13 mouse cellular contexts compared by ENCODE assay signal in the genomic region with DNA sequence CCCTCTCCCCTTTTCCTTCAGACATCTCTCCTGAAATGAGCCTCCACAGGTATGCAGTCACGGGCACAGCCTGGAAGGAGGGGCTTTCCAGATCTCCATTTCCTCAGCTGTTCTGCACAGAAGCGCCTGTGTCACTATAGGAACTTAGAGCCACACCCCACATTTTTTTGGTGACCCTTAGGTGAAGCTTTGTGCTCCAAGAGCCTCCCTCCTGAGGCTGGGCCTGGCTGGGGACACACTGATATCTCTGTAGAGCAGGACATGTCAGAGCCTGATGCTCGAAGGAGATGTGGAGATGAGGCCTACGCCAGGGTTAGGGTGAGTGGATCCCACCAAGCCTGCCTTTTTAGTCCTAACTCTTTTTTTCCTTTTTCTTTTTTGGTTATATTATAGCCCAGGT. TPM values are rescaled to one million over a fixed set of nuclear protein-coding genes. Genes with fewer than 3 reads are reported as not detected.
DNase-seq lines count a peak whose midpoint lies in the region; ATAC-seq lines count a peak whose summit lies in the region.
"Had no signal": no experiment of that assay in that cellular context is flagged by ENCODE, and none has a peak within 500 bp of the region (broad histone marks: within the 10 kb centered on the region; RNA-seq: fewer than 3 reads in every experiment).

No protein-coding gene starts in this region.

- 60% methylated on average over 4 of the region's 4 CpGs for WGBS in heart, embryonic 11.5 days (ENCODE audit: insufficient replicate concordance)
- WGBS in intestine, embryonic 16.5 days: 63% methylated on average over 4 of the region's 4 CpGs

- H3K4me1 ChIP-seq in heart, embryonic 11.5 days (ENCODE audit: control insufficient read depth, insufficient read depth, low read length): peaks cover 4% of the 10 kb centered on the region; the same call in 1 of the 2 replicates
- peaks cover 19% of the 10 kb centered on the region for H3K4me1 ChIP-seq in intestine, embryonic 16.5 days (ENCODE audit: control insufficient read depth, insufficient read depth, low read length)
- H3K4me1 ChIP-seq: limb, embryonic 10.5 days had no signal

- peak overlapping the region; percentile 85 for H3K27ac ChIP-seq in heart, embryonic 11.5 days (ENCODE audit: low read depth, low read length)
- no peak overlapping the region for H3K27ac ChIP-seq in intestine, embryonic 16.5 days (ENCODE audit: low read length)
- H3K27ac ChIP-seq: limb, embryonic 10.5 days had no signal

- intact Hi-C loops in heart, postnatal 10 days (cut with DNase I): no loop called here

- DNase-seq in heart, postnatal 10 days: no peak
- peak; percentile 50 for DNase-seq in ZHBTc4 (ENCODE audit: low read depth, low spot score)
- peak; percentile 29 to 40 for DNase-seq in spleen, postnatal 14 days (ENCODE audit: low spot score in 2 of 2)
- DNase-seq in right cerebral cortex, adult 18-20 months: no peak
- DNase-seq in layer of hippocampus, adult 9-10 months (ENCODE audit: low spot score): no peak
- DNase-seq in adrenal gland, postnatal 10 days: no peak
- DNase-seq: cerebellum, adult 8-10 months; gastrocnemius, postnatal 10 days; retina, postnatal 1 day had no signal

- no peak overlapping the region; the same call in 1 of the 2 replicates for H3K4me2 ChIP-seq in heart, embryonic 11.5 days
- no peak overlapping the region for H3K4me2 ChIP-seq in intestine, embryonic 16.5 days (ENCODE audit: low read depth, low read length)

- ATAC-seq in heart, embryonic 11.5 days (replicated peaks; ENCODE audit: insufficient number of reproducible peaks, low FRiP score, low TSS enrichment): peak; percentile 84
- peak; percentile 24; the same call in 1 of the 2 replicates for ATAC-seq in intestine, embryonic 16.5 days
- ATAC-seq: inflammation-experienced regulatory T-cells, adult 6 months had no signal

- no peaks in the 10 kb centered on the region for H3K27me3 ChIP-seq in heart, embryonic 11.5 days (ENCODE audit: control insufficient read depth, insufficient read depth, low read length)
- no peaks in the 10 kb centered on the region for H3K27me3 ChIP-seq in intestine, embryonic 16.5 days (replicated peaks; ENCODE audit: control insufficient read depth, insufficient read depth, low read length)

- H3K9ac ChIP-seq in heart, embryonic 11.5 days (ENCODE audit: low read depth, low read length): no peak overlapping the region
- no peak overlapping the region for H3K9ac ChIP-seq in intestine, embryonic 16.5 days (ENCODE audit: low read depth, low read length)

- H3K36me3 ChIP-seq in heart, embryonic 11.5 days (ENCODE audit: control insufficient read depth, insufficient read depth, low read length): peaks cover 8% of the 10 kb centered on the region
- H3K36me3 ChIP-seq in intestine, embryonic 16.5 days (ENCODE audit: control insufficient read depth, insufficient read depth, low read length): peaks cover 6% of the 10 kb centered on the region; the same call in 1 of the 2 replicates

- no peaks in the 10 kb centered on the region for H3K9me3 ChIP-seq in heart, embryonic 11.5 days (replicated peaks; ENCODE audit: control insufficient read depth, low read length)
- H3K9me3 ChIP-seq in intestine, embryonic 16.5 days (ENCODE audit: control insufficient read depth, low read length): no peaks in the 10 kb centered on the region
- H3K9me3 ChIP-seq: limb, embryonic 10.5 days had no signal

- no peak overlapping the region for H3K4me3 ChIP-seq in heart, embryonic 11.5 days (ENCODE audit: low read depth, low read length)
- H3K4me3 ChIP-seq in intestine, embryonic 16.5 days (ENCODE audit: low read length): no peak overlapping the region
- H3K4me3 ChIP-seq: limb, embryonic 10.5 days had no signal

RNA-seq across cellular contexts. Expression of gene Ap2a2, which starts 23.3 kb away (rescaled TPM):
- 53.0 and 66.8 TPM in 2 replicates for polyA plus RNA-seq in heart, embryonic 11.5 days (2014; fragmentation: Nextera tagmentation; extraction: Ambion mirVana)
- 10 to 100 TPM; 60.4 to 60.9 TPM for total RNA-seq in heart, postnatal 10 days (2021)
- polyA plus RNA-seq in intestine, embryonic 16.5 days (2015; fragmentation: Nextera tagmentation; extraction: Ambion mirVana): 89.4 and 103 TPM in 2 replicates
- total RNA-seq in adrenal gland, postnatal 10 days (2021): 10 to 100 TPM; 68.5 to 70.2 TPM

RNA-seq across cellular contexts. Expression of gene Chid1, which starts 45.6 kb away (rescaled TPM):
- polyA plus RNA-seq in heart, embryonic 11.5 days (2014; fragmentation: Nextera tagmentation; extraction: Ambion mirVana): 35.0 and 46.7 TPM in 2 replicates
- 10 to 100 TPM; 32.7 to 37.3 TPM for total RNA-seq in heart, postnatal 10 days (2021)
- 69.8 and 76.5 TPM in 2 replicates for polyA plus RNA-seq in intestine, embryonic 16.5 days (2015; fragmentation: Nextera tagmentation; extraction: Ambion mirVana)
- 10 to 100 TPM; 45.6 to 54.2 TPM for total RNA-seq in adrenal gland, postnatal 10 days (2021)

Comparison
In these comparisons a context has a peak if more than half of its experiments do, and no peak if none do; other contexts are left out.
1. DNase-seq: peak in ZHBTc4 (single experiment) and spleen, postnatal 14 days (2 of 2); none in heart, postnatal 10 days (0 of 2), right cerebral cortex, adult 18-20 months (single experiment), layer of hippocampus, adult 9-10 months (single experiment) and adrenal gland, postnatal 10 days (single experiment).